Mouse (Mus musculus) left cerebral cortex, postnatal 10 days (tissue): ENCODE results near the gene Arl11. TPM values are rescaled to one million over a fixed set of nuclear protein-coding genes. Genes with fewer than 3 reads are reported as not detected.
"Not testable (repeated sequence)": the region's sequence is repeated elsewhere in the genome, so short reads cannot be mapped to it uniquely, and the experiment has no call there.

Experiments used
- DNase-seq, 2 experiments: peaks; one replicate each; pipeline ENCODE4 v3.0.0; 2021 to 2022; ENCODE audit warnings: low spot score in 2 of 2, mixed read lengths in 1 of 2; ENCODE audit errors: extremely low spot score in 1 of 2
- intact Hi-C: fragments of 180-260 bp; cut with DNase I; formaldehyde crosslinking; loops from one replicate; pipeline ENCODE4 v1.15.1; 2025
- total RNA-seq, 2 experiments: library from RNA; stranded (reverse); gene quantifications; 2 replicates each; pipeline ENCODE4 v1.2.3; 2021

Gene Arl11
- total RNA-seq, 2 experiments from 2014 or later, result 0.24 to 0.67 TPM

DNA sequence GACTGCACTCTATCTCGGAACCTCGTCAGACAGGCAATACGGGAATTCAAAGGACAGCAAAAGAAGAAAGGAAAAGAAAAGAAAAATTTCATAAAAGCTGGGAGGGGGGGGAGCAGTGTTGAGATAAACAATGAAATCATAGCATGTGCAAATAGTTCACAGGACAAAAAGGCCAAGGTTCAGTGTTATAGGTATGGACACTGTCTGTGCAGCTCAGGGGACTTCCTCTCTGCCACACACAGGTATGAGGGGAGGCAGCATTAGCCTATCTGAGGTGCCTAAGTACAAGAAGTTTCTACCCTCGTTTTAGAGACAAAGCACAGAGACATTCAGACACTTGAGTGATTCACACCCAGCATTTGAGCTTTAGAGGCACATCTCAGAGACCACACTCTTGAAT lies 11.6 kb downstream of the Arl11 start:
- intact Hi-C loops, result no loop called here
- DNase-seq, result no peak

GRCm38 (mm10) chr14:61322740-61323139 lies 13.2 kb downstream of the Arl11 start:
- no peak for DNase-seq
- intact Hi-C loops, result no loop called here

- intact Hi-C loops, DNase-seq: not testable (repeated sequence)
Measured at GRCm38 (mm10) chr14:61327007-61327406, 17.5 kb downstream of the Arl11 start.

DNA sequence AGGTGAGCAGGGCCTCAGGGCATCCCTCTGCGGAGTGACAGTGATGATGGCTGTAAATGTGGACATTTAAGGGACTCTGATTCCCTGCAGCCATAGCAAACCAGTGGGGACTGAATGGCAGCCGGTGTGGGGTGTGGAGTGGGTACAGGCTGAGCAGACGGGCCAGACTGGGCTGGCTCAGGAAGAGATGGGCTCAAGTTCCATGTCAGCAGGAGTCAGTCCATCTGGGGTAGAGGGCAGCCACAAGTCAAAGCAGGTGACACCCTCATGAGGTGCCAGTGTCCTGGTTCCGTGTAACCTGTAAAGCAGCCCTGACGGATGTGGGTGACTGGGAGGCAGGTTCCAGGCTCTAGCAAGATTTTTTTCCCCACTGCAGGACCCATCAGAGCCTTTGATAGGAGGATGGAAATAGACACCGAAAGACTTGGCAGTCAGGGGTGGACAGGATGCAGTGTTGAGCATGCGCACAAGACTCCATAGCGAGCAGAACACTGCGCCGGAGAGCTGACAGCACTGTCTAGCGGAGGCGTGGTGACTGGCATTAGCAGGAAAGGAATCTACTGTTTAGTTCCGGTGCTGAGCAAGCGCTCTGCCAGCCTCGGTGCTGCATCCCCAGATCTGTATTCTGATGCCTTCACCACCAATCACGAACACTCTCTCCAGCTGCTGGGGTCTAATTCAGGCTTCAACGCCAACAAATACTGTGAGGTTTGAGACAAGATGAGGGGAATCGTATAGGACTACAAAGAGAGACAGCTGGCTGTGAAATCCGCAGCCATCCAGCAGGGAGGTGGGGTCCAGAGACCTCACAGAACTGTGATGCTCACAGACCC lies 18.3 kb downstream of the Arl11 start:
- intact Hi-C loops, result no loop called here
- peak; percentile 88 to 90 for DNase-seq

DNA sequence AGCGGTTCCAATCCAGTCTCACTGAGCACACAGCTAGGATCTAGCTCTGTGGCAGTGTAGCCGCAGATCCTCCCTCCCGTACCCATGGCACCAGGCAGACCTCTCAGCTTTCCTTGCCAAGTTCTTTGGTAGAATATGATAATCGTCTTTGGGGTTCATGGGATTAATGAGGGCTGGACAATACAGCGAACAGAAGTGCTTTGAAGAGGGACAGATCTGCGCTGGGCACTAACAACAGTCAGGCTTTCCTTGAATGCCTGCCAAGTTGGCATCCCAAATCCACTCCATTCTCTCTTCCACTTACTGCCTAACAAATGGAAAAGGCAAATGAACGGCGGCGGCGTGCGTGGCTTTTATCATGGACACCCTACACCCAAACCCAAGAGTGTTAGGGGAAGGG lies 21.0 kb downstream of the Arl11 start:
- peak; percentile 60 to 62 for DNase-seq
- intact Hi-C loops, result no loop called here

GRCm38 (mm10) chr14:61330996-61331561 lies 21.5 kb downstream of the Arl11 start:
- intact Hi-C loops, result no loop called here
- peak; percentile 83 to 89 for DNase-seq

DNA sequence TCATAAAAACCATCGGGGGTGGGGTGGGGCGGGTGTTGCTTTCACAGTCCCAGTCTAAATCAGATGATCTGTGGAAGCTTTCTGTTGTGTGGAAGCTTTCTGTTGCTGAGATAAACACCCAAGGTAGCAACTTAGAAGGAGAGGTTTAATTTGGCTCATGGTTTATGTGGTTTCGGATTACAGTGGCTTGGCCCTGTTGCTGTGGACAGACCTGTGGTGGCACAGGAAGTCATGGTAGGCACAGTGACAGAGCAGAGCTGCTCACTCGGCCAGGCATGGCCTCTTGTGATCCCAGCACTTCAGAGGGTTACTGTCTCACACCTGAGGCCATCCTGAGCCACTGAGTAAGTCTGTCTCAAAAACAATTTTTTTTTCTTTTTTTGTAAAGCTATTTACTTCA lies 29.8 kb downstream of the Arl11 start:
- intact Hi-C loops, result no loop called here
- DNase-seq, result no peak

DNA sequence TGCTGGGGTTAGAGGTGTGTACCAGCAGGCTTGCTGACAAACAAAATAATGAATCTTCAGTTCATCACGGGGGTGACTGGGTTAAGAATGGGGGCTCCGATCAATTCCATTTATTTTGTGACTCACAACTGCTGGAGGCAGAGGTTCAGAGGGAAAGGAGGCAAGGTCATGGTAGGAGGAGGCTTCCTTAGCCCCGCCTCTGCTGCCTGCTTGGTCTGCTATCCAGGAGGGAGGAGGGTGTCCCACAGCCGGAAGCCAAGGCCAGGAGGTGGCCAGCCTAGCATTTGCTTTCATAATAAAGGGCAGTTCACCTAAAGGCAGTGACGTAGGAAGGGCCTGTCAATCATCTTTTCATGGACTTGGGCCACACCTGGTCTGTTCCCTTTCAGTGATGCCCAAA lies 35.0 kb downstream of the Arl11 start:
- intact Hi-C loops, result no loop called here
- DNase-seq, result no peak

GRCm38 (mm10) chr14:61346827-61347698 lies 37.5 kb downstream of the Arl11 start:
- intact Hi-C loops, result loop anchor here (5.0 kb wide), 2 partner anchors 150 to 1110 kb away; partner anchors contain the start of gene Gucy1b2
- DNase-seq, result peak in 1 of 2 experiments; percentile 51

- DNase-seq, result no peak
- intact Hi-C loops, result loop anchor here (5.0 kb wide), 2 partner anchors 147 to 1107 kb away; partner anchors contain the start of gene Gucy1b2
Measured at GRCm38 (mm10) chr14:61349876-61350275, 40.3 kb downstream of the Arl11 start.

DNA sequence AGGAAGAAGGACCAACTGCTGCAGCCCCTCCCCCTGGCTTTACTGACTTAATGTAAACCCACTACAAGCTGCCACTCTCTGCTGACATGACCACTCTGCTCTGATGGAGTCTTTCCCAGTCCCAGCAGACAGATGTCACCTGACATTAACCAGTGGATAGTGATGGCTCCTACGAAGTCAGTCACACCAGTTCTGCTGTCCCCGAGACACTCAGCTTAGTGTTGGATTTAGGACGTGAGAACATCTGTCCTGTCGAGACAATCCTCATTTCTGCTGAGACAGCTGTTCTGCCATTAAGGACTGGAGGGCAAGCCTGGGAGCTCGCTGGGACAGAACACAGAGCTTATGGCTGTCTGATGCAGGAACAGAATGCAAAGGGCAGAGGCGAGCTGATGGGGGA lies 41.3 kb downstream of the Arl11 start:
- intact Hi-C loops, result no loop called here
- DNase-seq, result no peak

DNA sequence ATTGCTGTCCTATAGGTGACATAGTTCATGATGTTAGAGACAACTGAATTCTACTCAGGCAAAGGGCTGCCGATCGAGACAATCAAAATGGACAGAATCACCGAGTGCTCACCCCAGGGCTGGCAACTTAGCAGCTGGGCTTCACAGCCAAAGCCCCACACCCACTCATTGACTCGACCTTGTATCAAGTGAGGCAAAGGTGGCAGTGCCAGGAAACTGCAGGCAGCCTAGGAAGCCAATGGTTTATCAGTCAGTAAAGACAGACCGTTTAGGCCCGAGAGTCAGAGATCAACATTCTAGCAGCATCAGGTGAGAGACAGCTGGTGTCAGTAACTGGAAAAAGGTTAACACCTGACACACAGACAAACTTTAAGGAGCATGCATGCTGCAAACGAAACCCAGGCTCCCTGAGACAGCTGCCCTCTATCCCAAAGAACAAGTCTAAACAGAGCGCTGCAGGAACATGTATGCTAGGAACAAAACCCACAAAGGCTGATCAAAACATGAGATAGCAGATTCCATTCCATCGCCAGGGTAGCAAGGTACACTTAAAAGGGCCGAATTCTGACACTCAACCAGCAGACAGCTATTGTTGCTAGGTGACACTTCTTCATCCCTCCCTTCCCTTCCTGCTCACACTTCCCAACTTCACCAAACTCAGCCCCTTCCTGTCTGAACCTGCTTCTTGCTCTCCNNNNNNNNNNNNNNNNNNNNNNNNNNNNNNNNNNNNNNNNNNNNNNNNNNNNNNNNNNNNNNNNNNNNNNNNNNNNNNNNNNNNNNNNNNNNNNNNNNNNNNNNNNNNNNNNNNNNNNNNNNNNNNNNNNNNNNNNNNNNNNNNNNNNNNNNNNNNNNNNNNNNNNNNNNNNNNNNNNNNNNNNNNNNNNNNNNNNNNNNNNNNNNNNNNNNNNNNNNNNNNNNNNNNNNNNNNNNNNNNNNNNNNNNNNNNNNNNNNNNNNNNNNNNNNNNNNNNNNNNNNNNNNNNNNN lies 45.0 kb downstream of the Arl11 start:
- intact Hi-C loops, result no loop called here
- DNase-seq, result no peak

GRCm38 (mm10) chr14:61360131-61360980 lies 50.8 kb downstream of the Arl11 start, which contains the start of gene Ebpl:
Gene Ebpl, minus strand, starts transcription at chr14:61360439.
- peak; percentile 78 to 95 for DNase-seq
- intact Hi-C loops, result no loop called here

GRCm38 (mm10) chr14:61360981-61361511 lies 51.5 kb downstream of the Arl11 start:
- intact Hi-C loops, result no loop called here

More at GRCm38 (mm10) chr14:61360981-61361511, 51.5 kb downstream of the Arl11 start:
- no peak for DNase-seq
